In genomic region chr16:11727331-11727730, GRCm38 (mm10) we compare ENCODE assay signal across 24 mouse cellular contexts.
"Had no signal": no experiment of that assay in that cellular context is flagged by ENCODE, and none has a peak within 500 bp of the region (broad histone marks: within the 10 kb centered on the region; RNA-seq: fewer than 3 reads in every experiment).

No protein-coding gene starts in this region.

- DNase-seq: gastrocnemius, adult 2 months; gastrocnemius, postnatal 10 days; gastrocnemius, postnatal 25 days; heart, adult 2 months; heart, postnatal 10 days; heart, postnatal 4 days; kidney, adult 18-20 months; kidney, adult 8-10 months; kidney, postnatal 10 days; kidney, postnatal 4 days; liver; liver, embryonic 13.5 days had no signal

- H3K27ac ChIP-seq: gastrocnemius, adult 2 months; heart, adult 2 months; hindbrain, embryonic 10.5 days; hindbrain, embryonic 12.5 days; hindbrain, embryonic 15.5 days; intestine, embryonic 15.5 days; layer of hippocampus, adult 2 months; left cerebral cortex, adult 2 months; limb, embryonic 10.5 days; limb, embryonic 12.5 days; liver, embryonic 13.5 days had no signal

- H3K4me1 ChIP-seq: heart, embryonic 12.5 days; hindbrain, embryonic 10.5 days; hindbrain, embryonic 12.5 days; hindbrain, embryonic 15.5 days; intestine, embryonic 15.5 days; limb, embryonic 10.5 days; liver, embryonic 13.5 days had no signal

- H3K9ac ChIP-seq: heart, embryonic 12.5 days; hindbrain, embryonic 12.5 days; hindbrain, embryonic 15.5 days; intestine, embryonic 15.5 days; limb, embryonic 12.5 days; liver, embryonic 13.5 days had no signal

- H3K4me2 ChIP-seq: heart, embryonic 12.5 days; hindbrain, embryonic 12.5 days; hindbrain, embryonic 15.5 days; intestine, embryonic 15.5 days; limb, embryonic 12.5 days; liver, embryonic 11.5 days; liver, embryonic 13.5 days had no signal

- ATAC-seq: inflammation-experienced regulatory T-cells, adult 6 months; intestine, embryonic 15.5 days; intestine, postnatal 0 days had no signal

- H3K27me3 ChIP-seq: heart, embryonic 12.5 days; hindbrain, embryonic 12.5 days; hindbrain, embryonic 15.5 days; intestine, embryonic 15.5 days; limb, embryonic 12.5 days; liver, embryonic 13.5 days had no signal

- H3K9me3 ChIP-seq: heart, embryonic 12.5 days; hindbrain, embryonic 10.5 days; hindbrain, embryonic 12.5 days; hindbrain, embryonic 15.5 days; intestine, embryonic 15.5 days; limb, embryonic 10.5 days; limb, embryonic 12.5 days; liver, embryonic 13.5 days had no signal

- H3K4me3 ChIP-seq: gastrocnemius, adult 2 months; heart, adult 2 months; heart, embryonic 12.5 days; hindbrain, embryonic 10.5 days; hindbrain, embryonic 12.5 days; hindbrain, embryonic 15.5 days; intestine, embryonic 15.5 days; layer of hippocampus, adult 2 months; left cerebral cortex, adult 2 months; limb, embryonic 10.5 days; limb, embryonic 12.5 days; liver, embryonic 13.5 days had no signal

- H3K36me3 ChIP-seq: heart, embryonic 12.5 days; hindbrain, embryonic 10.5 days; hindbrain, embryonic 12.5 days; hindbrain, embryonic 15.5 days; intestine, embryonic 15.5 days; limb, embryonic 10.5 days; limb, embryonic 12.5 days; liver, embryonic 13.5 days had no signal
